Mouse (Mus musculus): ENCODE data around the gene Zbtb20. TPM values are rescaled to one million over a fixed set of nuclear protein-coding genes. Genes with fewer than 3 reads are reported as not detected.

The Zbtb20 gene
- polyA plus RNA-seq, 1 experiment from 2014 or later = 32.5 TPM

- Histone ChIP-seq H3K4me3 (no peak overlapping the region), H3K27ac (no peak overlapping the region), H3K36me3 (no peaks in the 10 kb centered on the region), H3K27me3 (ENCODE audit: insufficient read depth, poor library complexity, severe bottlenecking) (no peaks in the 10 kb centered on the region), H3K9me3 (no peaks in the 10 kb centered on the region), H3K4me1 (no peaks in the 10 kb centered on the region)
- no peak for DNase-seq (ENCODE audit: low spot score)
- 85% methylated on average over 4 of the region's 4 CpGs for whole genome bisulfite sequencing
Measured at GRCm38 (mm10) chr16:43037320-43037719, 161.6 kb downstream of the Zbtb20 start.

- Histone ChIP-seq H3K9me3 (no peaks in the 10 kb centered on the region), H3K4me3 (no peak overlapping the region), H3K27me3 (ENCODE audit: insufficient read depth, poor library complexity, severe bottlenecking) (no peaks in the 10 kb centered on the region), H3K4me1 (no peaks in the 10 kb centered on the region), H3K36me3 (no peaks in the 10 kb centered on the region), H3K27ac (no peak overlapping the region)
- DNase-seq (ENCODE audit: low spot score) = no peak
Measured at GRCm38 (mm10) chr16:43045611-43046010, 169.9 kb downstream of the Zbtb20 start.

GRCm38 (mm10) chr16:43046686-43047085 is 171.0 kb downstream of the Zbtb20 start:
- no peak for DNase-seq (ENCODE audit: low spot score)
- H3K9me3 ChIP-seq = no peaks in the 10 kb centered on the region
- WGBS = 78% methylated on average over 3 of the region's 3 CpGs
- H3K4me1 ChIP-seq = no peaks in the 10 kb centered on the region
- no peak overlapping the region for H3K27ac ChIP-seq
- no peak overlapping the region for H3K4me3 ChIP-seq
- H3K27me3 ChIP-seq (ENCODE audit: insufficient read depth, poor library complexity, severe bottlenecking) = no peaks in the 10 kb centered on the region
- H3K36me3 ChIP-seq = no peaks in the 10 kb centered on the region

- no peaks in the 10 kb centered on the region for H3K36me3 ChIP-seq
- 87% methylated on average over 3 of the region's 3 CpGs for WGBS
Measured at GRCm38 (mm10) chr16:43069666-43070295, 194.1 kb downstream of the Zbtb20 start.

GRCm38 (mm10) chr16:43071875-43072274 is 196.2 kb downstream of the Zbtb20 start:
- Histone ChIP-seq H3K36me3 (no peaks in the 10 kb centered on the region), H3K9me3 (no peaks in the 10 kb centered on the region), H3K4me1 (no peaks in the 10 kb centered on the region), H3K27ac (no peak overlapping the region), H3K27me3 (ENCODE audit: insufficient read depth, poor library complexity, severe bottlenecking) (no peaks in the 10 kb centered on the region), H3K4me3 (no peak overlapping the region)
- no peak for DNase-seq (ENCODE audit: low spot score)
- 86% methylated on average over 3 of the region's 3 CpGs for WGBS

More at GRCm38 (mm10) chr16:43069666-43070295, 194.1 kb downstream of the Zbtb20 start:
- H3K4me1 ChIP-seq = no peaks in the 10 kb centered on the region
- no peaks in the 10 kb centered on the region for H3K9me3 ChIP-seq
- no peaks in the 10 kb centered on the region for H3K27me3 ChIP-seq (ENCODE audit: insufficient read depth, poor library complexity, severe bottlenecking)
- no peak overlapping the region for H3K4me3 ChIP-seq
- DNase-seq (ENCODE audit: low spot score) = no peak
- H3K27ac ChIP-seq = no peak overlapping the region

- no peaks in the 10 kb centered on the region for H3K36me3 ChIP-seq
- no peaks in the 10 kb centered on the region for H3K9me3 ChIP-seq
- no peaks in the 10 kb centered on the region for H3K4me1 ChIP-seq
- H3K4me3 ChIP-seq = no peak overlapping the region
- DNase-seq (ENCODE audit: low spot score) = no peak
- 75% methylated on average over 5 of the region's 5 CpGs for WGBS
- no peaks in the 10 kb centered on the region for H3K27me3 ChIP-seq (ENCODE audit: insufficient read depth, poor library complexity, severe bottlenecking)
- no peak overlapping the region for H3K27ac ChIP-seq
Measured at GRCm38 (mm10) chr16:43072818-43073594, 197.3 kb downstream of the Zbtb20 start.

- no peaks in the 10 kb centered on the region for H3K27me3 ChIP-seq (ENCODE audit: insufficient read depth, poor library complexity, severe bottlenecking)
- WGBS = 76% methylated on average over 2 of the region's 2 CpGs
- DNase-seq (ENCODE audit: low spot score) = no peak
- no peaks in the 10 kb centered on the region for H3K9me3 ChIP-seq
- no peak overlapping the region for H3K27ac ChIP-seq
- no peak overlapping the region for H3K4me3 ChIP-seq
- H3K4me1 ChIP-seq = no peaks in the 10 kb centered on the region
- H3K36me3 ChIP-seq = no peaks in the 10 kb centered on the region
Measured at GRCm38 (mm10) chr16:43080403-43080802, 204.7 kb downstream of the Zbtb20 start.

- no peaks in the 10 kb centered on the region for H3K9me3 ChIP-seq
- DNase-seq (ENCODE audit: low spot score) = no peak
- no peaks in the 10 kb centered on the region for H3K27me3 ChIP-seq (ENCODE audit: insufficient read depth, poor library complexity, severe bottlenecking)
- WGBS = 82% methylated on average over 5 of the region's 5 CpGs
- H3K27ac ChIP-seq = no peak overlapping the region
- H3K4me3 ChIP-seq = no peak overlapping the region
- H3K4me1 ChIP-seq = no peaks in the 10 kb centered on the region
- H3K36me3 ChIP-seq = no peaks in the 10 kb centered on the region
Measured at GRCm38 (mm10) chr16:43080923-43081702, 205.4 kb downstream of the Zbtb20 start.

- 83% methylated on average over 6 of the region's 6 CpGs for WGBS
- DNase-seq (ENCODE audit: low spot score) = no peak
- no peak overlapping the region for H3K27ac ChIP-seq
- no peaks in the 10 kb centered on the region for H3K4me1 ChIP-seq
- H3K4me3 ChIP-seq = no peak overlapping the region
- H3K9me3 ChIP-seq = no peaks in the 10 kb centered on the region
- H3K27me3 ChIP-seq (ENCODE audit: insufficient read depth, poor library complexity, severe bottlenecking) = no peaks in the 10 kb centered on the region
- H3K36me3 ChIP-seq = no peaks in the 10 kb centered on the region
Measured at GRCm38 (mm10) chr16:43081995-43082394, 206.3 kb downstream of the Zbtb20 start.

GRCm38 (mm10) chr16:43082801-43083200 is 207.1 kb downstream of the Zbtb20 start:
- H3K4me1 ChIP-seq = no peaks in the 10 kb centered on the region
- DNase-seq (ENCODE audit: low spot score) = no peak
- no peaks in the 10 kb centered on the region for H3K9me3 ChIP-seq
- H3K27me3 ChIP-seq (ENCODE audit: insufficient read depth, poor library complexity, severe bottlenecking) = no peaks in the 10 kb centered on the region
- WGBS = 71% methylated on average over 5 of the region's 5 CpGs
- no peak overlapping the region for H3K27ac ChIP-seq
- no peaks in the 10 kb centered on the region for H3K36me3 ChIP-seq
- no peak overlapping the region for H3K4me3 ChIP-seq

- no peaks in the 10 kb centered on the region for H3K36me3 ChIP-seq
- H3K9me3 ChIP-seq = no peaks in the 10 kb centered on the region
- H3K4me3 ChIP-seq = no peak overlapping the region
- no peaks in the 10 kb centered on the region for H3K27me3 ChIP-seq (ENCODE audit: insufficient read depth, poor library complexity, severe bottlenecking)
- no peak for DNase-seq (ENCODE audit: low spot score)
- WGBS = 75% methylated on average over 3 of the region's 3 CpGs
- H3K27ac ChIP-seq = no peak overlapping the region
- H3K4me1 ChIP-seq = no peaks in the 10 kb centered on the region
Measured at GRCm38 (mm10) chr16:43090188-43090587, 214.5 kb downstream of the Zbtb20 start.

- H3K9me3 ChIP-seq = no peaks in the 10 kb centered on the region
- H3K36me3 ChIP-seq = no peaks in the 10 kb centered on the region
- H3K27me3 ChIP-seq (ENCODE audit: insufficient read depth, poor library complexity, severe bottlenecking) = no peaks in the 10 kb centered on the region
- WGBS = 87% methylated on average over 1 of the region's 1 CpGs
- DNase-seq (ENCODE audit: low spot score) = no peak
- H3K27ac ChIP-seq = no peak overlapping the region
- no peaks in the 10 kb centered on the region for H3K4me1 ChIP-seq
- no peak overlapping the region for H3K4me3 ChIP-seq
Measured at GRCm38 (mm10) chr16:43094161-43094560, 218.5 kb downstream of the Zbtb20 start.

- Histone ChIP-seq H3K36me3 (no peaks in the 10 kb centered on the region), H3K27me3 (ENCODE audit: insufficient read depth, poor library complexity, severe bottlenecking) (no peaks in the 10 kb centered on the region), H3K27ac (no peak overlapping the region), H3K9me3 (no peaks in the 10 kb centered on the region), H3K4me3 (no peak overlapping the region), H3K4me1 (no peaks in the 10 kb centered on the region)
- WGBS = 79% methylated on average over 6 of the region's 6 CpGs
- DNase-seq (ENCODE audit: low spot score) = no peak
Measured at GRCm38 (mm10) chr16:43094756-43095155, 219.1 kb downstream of the Zbtb20 start.
